Mouse (Mus musculus) kidney, adult 2 months (tissue): ENCODE measurements around the gene Sorcs2. TPM values are rescaled to one million over a fixed set of nuclear protein-coding genes. Genes with fewer than 3 reads are reported as not detected.

Experiments used
- DNase-seq: peaks from one replicate; pipeline ENCODE4 v3.0.0; 2021
- H3K27ac ChIP-seq: fragments of 200-500 bp; 2 replicates; pipeline ENCODE4 v1.5.1; 2012; ENCODE audit warnings: low read depth, low read length, control low read depth, inconsistent platforms; ENCODE audit not compliant: insufficient read depth
- H3K27me3 ChIP-seq: fragments of 200-500 bp; replicated peaks from 2 replicates; pipeline ENCODE4 v1.6.1; 2012; ENCODE audit warnings: mild to moderate bottlenecking, moderate library complexity, low read length, inconsistent platforms; ENCODE audit not compliant: control insufficient read depth, insufficient read depth
- H3K36me3 ChIP-seq: fragments of 200-500 bp; 2 replicates; pipeline ENCODE4 v1.6.1; 2012; ENCODE audit warnings: mild to moderate bottlenecking, moderate library complexity, low read length, inconsistent platforms; ENCODE audit not compliant: control insufficient read depth, insufficient read depth
- H3K4me1 ChIP-seq: fragments of 200-500 bp; 2 replicates; pipeline ENCODE4 v1.6.1; 2011; ENCODE audit warnings: low read length; ENCODE audit not compliant: control insufficient read depth, insufficient read depth
- H3K4me3 ChIP-seq: fragments of 200-500 bp; 2 replicates; pipeline ENCODE4 v1.5.1; 2011; ENCODE audit warnings: mild to moderate bottlenecking, low read depth, low read length, control low read depth; ENCODE audit not compliant: insufficient read depth
- CTCF ChIP-seq: fragments of 200-500 bp; conservative IDR thresholded peaks from 2 replicates; pipeline ENCODE4 v1.5.1; 2011; ENCODE audit warnings: low read depth, mild to moderate bottlenecking, control low read depth, low read length, moderate library complexity, mixed read lengths; ENCODE audit not compliant: insufficient read depth, insufficient read length
- POLR2A ChIP-seq: fragments of 200-500 bp; IDR thresholded peaks from one replicate; pipeline ENCODE4 v1.6.1; 2011; ENCODE audit warnings: low read depth, low read length, control low read depth
- WGBS: fragments of 180-500 bp; shearing (Covaris S2); methylation state at CpG from one replicate; pipeline ENCODE4 v1.1.7; 2018; 5-methylcytosine and 5-hydroxymethylcytosine counted together
- polyA plus RNA-seq: library from polyadenylated mRNA; depleted of rRNA; stranded (reverse); fragments of >200 nt; gene quantifications from 2 replicates; pipeline ENCODE4 v1.2.3, GENCODE M21; 2012

Gene Sorcs2
- polyA plus RNA-seq, 1 experiment: 1.9 TPM

DNA sequence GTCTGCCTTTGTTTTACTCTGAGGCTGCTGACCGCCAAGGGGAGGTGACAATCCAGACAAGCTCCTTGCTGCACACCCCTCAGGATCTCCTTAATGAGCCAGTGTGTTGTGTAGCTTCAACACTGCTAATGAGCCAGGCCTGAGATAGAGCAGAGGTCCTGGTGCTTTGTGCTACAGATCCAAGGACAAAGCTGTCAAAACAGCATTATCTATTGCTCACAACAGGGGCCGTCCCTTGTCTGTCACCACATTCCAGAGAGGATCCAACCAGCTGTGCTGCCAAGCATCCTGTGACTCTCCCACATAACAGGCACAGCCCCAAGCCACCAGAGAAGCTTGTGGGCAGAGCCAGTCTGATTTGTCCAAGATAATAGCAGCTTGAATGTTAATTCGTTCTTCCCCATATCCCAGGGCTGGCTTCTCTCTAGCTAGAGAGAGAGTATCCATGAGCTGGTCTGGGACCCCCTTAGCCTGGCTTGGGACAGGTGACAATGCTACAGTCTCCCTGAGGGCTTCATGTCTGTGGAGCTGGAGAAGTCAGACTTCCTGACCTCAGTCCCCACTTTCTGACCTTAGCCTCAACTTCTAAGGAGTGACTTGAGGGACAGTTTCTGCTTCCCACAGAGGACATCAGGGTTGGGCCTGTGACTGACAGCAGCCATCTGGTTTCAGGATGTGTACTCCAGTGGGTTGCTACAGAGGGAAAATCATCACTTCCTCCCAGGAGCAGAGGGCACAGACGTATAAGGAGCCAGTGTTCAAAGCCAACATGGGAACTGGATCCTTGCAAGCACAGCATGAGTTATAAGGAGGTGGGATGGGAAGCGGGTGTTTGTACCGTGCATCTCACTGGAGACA, 328.2 kb downstream of the Sorcs2 start:
- 75% methylated on average over 6 of the region's 6 CpGs for WGBS
- Histone ChIP-seq H3K36me3 (no peaks in the 10 kb centered on the region), H3K27me3 (no peaks in the 10 kb centered on the region), H3K4me3 (no peak overlapping the region), H3K4me1 (0 out of 2 replicates have a peak, but pooled peaks cover under 1% of the 10 kb centered on the region), H3K27ac (no peak overlapping the region)
- TF ChIP-seq CTCF: no peak
- no peak for TF ChIP-seq POLR2A
- no peak for DNase-seq

DNA sequence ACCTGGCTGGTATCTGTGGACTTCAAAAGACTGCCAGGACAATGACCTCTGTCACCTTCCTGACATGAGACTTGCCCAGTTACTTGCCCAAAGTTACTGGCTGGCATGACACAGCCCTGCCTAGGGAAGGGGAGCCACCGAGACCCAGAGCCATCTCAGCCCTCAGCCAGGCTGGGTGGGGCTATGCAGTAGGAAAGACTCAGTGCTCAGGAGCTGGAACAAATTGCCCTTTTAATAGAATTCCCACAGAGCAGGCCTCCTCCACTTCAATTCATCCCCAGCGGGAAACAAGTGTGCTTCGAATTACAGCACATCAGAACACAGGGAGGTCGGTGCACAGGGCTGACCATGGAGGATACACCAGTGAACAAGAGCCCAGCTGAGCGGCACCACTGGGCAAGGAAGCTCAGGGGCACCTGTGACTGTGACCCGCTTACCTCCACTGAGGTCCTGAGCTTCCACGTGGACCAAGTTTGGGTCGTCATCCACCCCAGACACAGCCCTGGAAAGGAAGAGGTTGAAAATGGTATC, 330.2 kb downstream of the Sorcs2 start:
- H3K27me3 ChIP-seq: no peaks in the 10 kb centered on the region
- H3K4me1 ChIP-seq: no peaks in the 10 kb centered on the region
- whole genome bisulfite sequencing: 44% methylated on average over 8 of the region's 8 CpGs
- H3K27ac ChIP-seq: no peak overlapping the region
- H3K4me3 ChIP-seq: no peak overlapping the region
- H3K36me3 ChIP-seq: no peaks in the 10 kb centered on the region
- TF ChIP-seq POLR2A (no peak), CTCF (no peak)
- no peak for DNase-seq

DNA sequence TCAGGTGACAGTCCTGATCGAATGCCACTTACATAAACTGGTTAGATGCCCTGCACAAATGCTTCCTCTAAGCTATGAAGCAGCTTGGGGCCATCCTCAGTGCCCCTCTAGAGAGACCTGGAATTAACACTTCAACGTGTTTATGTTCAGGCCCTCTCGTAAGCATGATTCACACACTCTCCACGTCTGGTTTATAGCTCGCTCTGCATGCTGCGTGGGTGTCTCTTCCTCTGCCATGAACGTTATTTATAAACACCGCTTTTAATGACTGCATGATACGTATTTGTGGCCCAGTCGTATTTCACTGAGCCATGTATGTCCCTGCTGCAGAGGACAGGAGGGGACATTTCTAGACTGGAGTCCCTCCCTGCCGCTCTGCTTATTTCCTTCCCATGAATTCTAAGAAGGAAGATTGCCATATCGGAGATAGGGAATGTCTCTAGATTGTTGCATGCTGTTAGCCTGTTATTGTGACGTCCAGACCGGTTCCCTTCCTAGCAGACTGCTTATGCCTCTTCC, 340.1 kb downstream of the Sorcs2 start:
- TF ChIP-seq CTCF (no peak), POLR2A (no peak)
- Histone ChIP-seq H3K27ac (no peak overlapping the region), H3K27me3 (no peaks in the 10 kb centered on the region), H3K4me3 (no peak overlapping the region), H3K4me1 (no peaks in the 10 kb centered on the region), H3K36me3 (no peaks in the 10 kb centered on the region)
- WGBS: 69% methylated on average over 14 of the region's 14 CpGs
- DNase-seq: no peak

DNA sequence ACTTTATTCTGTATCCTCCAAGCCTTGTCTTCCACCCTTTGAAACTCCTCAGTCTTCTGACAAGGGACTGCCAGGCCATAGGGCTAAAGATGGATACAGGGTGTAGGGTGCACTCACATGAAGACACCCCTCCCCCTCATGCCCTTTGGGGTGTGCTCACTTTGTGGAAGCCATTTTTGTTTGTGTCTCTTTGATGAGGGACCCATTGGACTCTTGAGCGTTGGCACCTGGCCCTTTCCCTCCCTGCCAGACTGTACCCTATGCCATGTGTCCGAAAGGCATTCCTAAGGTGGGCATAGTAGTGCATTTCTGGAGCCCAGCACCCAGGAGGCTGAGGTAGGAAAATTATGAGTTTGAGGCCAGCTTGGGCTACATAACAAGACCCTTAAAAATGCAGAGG, 341.0 kb downstream of the Sorcs2 start:
- Histone ChIP-seq H3K36me3 (no peaks in the 10 kb centered on the region), H3K4me1 (no peaks in the 10 kb centered on the region), H3K4me3 (no peak overlapping the region), H3K27me3 (no peaks in the 10 kb centered on the region), H3K27ac (no peak overlapping the region)
- TF ChIP-seq POLR2A: no peak
- WGBS: 90% methylated on average over 2 of the region's 2 CpGs
- no peak for DNase-seq

DNA sequence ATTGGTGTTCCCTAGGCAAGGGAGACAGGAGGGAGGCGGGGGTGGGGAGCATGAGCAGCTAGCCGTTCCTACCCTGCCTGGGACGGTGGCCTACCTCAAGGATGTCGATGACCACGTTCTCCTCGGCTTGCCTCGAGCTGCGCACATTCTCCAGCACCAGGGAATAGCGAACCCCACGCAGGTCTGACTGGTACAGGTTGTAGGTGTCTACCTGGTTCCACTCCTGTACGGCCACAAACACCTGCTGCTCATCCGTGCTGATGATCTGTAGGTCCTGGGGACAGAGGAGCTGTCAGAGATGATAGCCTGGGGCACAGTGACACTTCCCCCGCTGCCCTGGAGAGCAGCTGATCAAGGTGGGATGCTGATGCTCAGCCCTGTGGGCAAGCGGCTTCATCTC, 342.1 kb downstream of the Sorcs2 start:
- Histone ChIP-seq H3K4me1 (no peaks in the 10 kb centered on the region), H3K4me3 (no peak overlapping the region), H3K27ac (no peak overlapping the region), H3K36me3 (no peaks in the 10 kb centered on the region), H3K27me3 (no peaks in the 10 kb centered on the region)
- WGBS: 94% methylated on average over 14 of the region's 14 CpGs
- DNase-seq: no peak
- TF ChIP-seq CTCF: no peak
- TF ChIP-seq POLR2A: no peak

DNA sequence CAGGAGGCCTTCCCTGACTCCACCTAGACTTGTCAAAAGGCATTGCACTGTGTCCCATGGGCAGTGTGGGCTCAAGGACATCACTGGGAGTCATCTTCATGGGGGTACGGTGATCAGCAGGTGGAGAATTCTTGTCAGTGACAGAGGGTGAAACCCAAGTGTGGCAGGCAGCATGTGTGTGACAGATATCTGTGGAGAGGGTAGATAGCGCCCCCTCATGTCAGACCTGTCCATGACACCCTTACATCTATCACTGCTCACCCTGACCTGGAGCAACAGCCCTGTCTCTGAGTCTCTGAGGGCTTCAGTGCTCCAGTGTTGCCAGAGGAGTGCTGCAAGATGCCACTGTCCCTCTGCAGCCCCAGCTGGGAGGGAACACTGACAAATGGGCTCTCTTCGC, 343.4 kb downstream of the Sorcs2 start:
- DNase-seq: no peak
- no peaks in the 10 kb centered on the region for H3K4me1 ChIP-seq
- H3K4me3 ChIP-seq: no peak overlapping the region
- no peaks in the 10 kb centered on the region for H3K27me3 ChIP-seq
- TF ChIP-seq POLR2A (no peak), CTCF (0 out of 2 replicates have a peak, but pooled peaks have one; percentile 11)
- WGBS: 81% methylated on average over 3 of the region's 3 CpGs
- no peaks in the 10 kb centered on the region for H3K36me3 ChIP-seq
- no peak overlapping the region for H3K27ac ChIP-seq

DNA sequence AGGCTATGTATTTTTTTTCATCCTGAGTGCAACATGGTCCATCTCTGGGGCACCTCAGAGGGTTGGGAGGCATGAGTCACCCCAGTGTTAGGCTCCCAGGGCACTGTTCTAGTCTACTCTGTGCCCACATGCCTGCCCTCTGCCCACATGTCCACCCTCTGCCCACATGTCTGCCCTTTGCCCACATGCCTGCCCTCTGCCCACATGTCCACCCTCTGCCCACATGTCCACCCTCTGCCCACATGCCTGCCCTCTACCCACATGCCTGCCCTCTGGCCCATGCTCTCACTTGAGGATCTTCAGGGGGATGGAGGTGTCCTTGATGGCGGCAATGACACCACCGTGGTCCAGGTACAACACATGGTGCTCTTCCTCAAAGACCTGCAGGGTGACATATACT, 354.8 kb downstream of the Sorcs2 start:
- 93% methylated on average over 2 of the region's 2 CpGs for WGBS
- Histone ChIP-seq H3K4me3 (no peak overlapping the region), H3K27ac (no peak overlapping the region), H3K4me1 (no peaks in the 10 kb centered on the region), H3K27me3 (no peaks in the 10 kb centered on the region), H3K36me3 (no peaks in the 10 kb centered on the region)
- DNase-seq: no peak
- TF ChIP-seq POLR2A: no peak
- no peak for TF ChIP-seq CTCF
